Mouse (Mus musculus) regulatory T cell (primary cell): Measurements from ENCODE around the gene Gm20388.

Source experiments
- in situ Hi-C: fragments of 300-600 bp; cut with MboI, MseI; formaldehyde crosslinking; loops from one replicate; pipeline ENCODE4 v1.15.1; 2025; ENCODE audit warnings: high pct_unique_total_duplicates

Gm20388 gene

DNA sequence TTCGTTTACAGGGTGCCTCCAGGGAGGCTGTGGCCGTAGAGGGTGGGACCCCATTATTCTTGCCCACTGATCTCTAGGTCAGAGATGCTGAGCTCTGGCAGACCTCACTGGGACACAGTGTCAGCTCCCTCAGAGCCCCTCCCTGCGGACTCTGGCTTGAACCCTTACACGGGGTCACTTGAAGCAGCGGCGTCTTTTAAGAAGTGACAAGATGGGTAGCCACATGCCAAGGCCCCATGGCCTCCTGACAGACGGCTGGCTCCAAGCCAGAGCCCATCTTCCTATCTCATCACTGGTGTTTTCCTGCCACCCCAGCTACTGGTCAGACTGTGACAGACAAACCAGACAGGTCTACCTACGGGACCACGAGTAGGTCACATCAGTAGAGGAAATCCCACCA, 2288.6 kb downstream of the Gm20388 start:
- in situ Hi-C loops, result no loop called here

DNA sequence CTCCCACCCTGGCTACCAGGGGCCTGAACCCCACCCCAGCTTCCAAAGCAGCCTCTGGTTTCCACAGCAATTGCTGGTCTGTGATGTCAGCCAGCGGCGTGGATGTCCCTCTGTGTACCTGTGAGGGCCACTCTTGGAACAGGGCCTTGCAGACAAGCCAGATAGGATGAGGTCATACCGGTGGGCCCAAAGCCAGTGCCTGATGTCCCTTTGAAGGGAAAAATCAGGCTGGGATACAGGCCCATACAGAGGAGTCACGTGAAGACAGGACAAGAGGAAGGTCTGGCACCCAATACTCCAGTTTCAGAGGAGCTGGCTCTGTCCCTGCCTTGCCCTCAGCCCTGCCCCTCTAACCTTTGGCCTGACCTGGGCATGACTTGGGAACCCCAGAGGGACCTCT, 2289.2 kb downstream of the Gm20388 start:
- in situ Hi-C loops, result no loop called here

DNA sequence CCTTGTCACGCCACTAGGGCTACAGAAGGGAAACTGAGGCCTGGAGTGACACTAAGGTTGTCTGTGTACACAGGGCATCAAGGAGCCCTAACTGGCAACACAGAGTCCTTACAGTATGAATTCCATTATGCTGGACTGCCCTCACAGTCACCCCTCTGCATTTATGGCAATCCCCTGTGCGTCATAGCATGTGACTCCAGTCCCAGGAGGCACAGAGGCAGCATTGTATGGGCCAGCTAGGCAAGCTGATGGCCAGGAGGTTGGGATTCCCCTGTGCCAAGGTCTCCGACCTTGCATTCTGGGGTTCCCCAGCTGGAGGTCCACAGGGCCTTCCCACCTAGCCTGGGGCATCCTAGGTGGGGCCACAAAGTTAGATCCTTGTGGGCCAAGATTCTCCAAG, 2300.9 kb downstream of the Gm20388 start:
- in situ Hi-C loops, result no loop called here

DNA sequence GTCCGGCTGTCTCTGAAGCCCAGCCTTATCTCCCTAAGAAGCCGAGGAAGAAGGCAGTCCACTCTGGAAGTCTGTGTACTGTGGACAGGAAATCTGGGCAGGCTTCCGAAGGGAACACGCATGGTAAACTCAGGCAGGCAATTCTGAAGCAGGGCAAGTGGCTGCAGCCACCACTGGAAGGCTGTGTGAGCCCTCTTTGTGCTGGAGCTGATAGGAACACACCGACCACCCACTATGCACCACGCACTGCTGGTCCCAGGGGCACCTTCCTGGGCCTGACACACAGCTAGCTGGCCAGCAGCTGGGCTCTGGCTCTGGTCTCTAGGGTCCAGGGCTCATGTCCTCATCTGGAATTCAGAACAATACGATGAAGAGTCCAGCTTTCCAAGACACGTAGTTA, 2305.0 kb downstream of the Gm20388 start:
- in situ Hi-C loops, result no loop called here

DNA sequence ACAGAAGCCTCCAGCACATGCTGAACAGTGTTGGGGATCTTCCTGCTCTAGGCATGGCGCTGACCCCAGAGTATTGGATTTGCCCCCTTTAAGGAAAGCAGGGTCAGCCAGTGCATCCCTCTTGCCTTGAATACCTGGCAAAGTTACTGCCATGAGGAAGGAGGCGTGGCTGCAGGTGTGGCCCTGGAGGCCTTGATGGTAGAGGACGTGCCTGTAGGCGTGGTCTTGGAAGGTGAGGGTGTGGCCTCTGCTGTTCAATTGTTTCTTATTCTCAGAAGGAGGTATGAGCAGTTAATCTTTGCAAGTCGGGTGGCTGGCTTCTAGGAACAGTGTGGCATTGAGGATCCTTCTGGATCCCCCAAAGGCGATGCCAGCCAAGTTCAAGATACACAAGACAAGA, 2305.8 kb downstream of the Gm20388 start:
- in situ Hi-C loops, result no loop called here

DNA sequence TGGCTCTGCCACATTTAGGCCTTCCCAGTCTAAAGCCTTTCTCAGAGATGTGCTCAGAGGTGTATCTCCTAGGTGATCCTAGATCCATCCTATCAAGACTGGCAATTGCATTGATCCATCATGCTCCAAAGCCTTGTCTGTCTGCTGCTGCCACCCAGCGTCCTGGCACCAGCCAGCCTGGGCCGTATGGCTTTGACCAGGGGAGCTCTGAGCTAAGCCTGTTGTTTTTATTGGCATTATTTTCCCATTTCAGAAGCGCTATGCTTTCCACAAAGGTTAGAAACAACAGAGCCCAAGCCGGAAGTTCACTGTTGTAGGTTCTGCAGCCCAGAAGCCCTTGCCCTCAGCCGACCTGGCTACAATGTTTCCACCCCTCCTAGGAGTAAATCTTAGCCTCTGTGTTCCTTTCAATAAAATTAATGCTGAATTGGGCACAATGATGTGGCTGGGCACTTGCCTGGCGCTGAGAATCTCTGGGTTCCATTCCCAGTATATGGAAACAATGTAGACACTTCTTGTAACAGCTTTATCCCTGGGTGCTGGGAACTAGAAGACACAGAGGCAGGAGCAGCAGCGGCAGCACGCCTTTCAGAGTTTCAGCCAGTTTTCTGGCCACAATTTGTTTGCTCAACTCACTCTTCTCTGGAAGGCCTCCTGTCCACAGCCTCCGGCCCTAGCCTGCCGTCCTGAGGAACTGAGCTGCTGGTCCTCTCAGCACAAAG, 2307.0 kb downstream of the Gm20388 start:
- in situ Hi-C loops, result no loop called here

DNA sequence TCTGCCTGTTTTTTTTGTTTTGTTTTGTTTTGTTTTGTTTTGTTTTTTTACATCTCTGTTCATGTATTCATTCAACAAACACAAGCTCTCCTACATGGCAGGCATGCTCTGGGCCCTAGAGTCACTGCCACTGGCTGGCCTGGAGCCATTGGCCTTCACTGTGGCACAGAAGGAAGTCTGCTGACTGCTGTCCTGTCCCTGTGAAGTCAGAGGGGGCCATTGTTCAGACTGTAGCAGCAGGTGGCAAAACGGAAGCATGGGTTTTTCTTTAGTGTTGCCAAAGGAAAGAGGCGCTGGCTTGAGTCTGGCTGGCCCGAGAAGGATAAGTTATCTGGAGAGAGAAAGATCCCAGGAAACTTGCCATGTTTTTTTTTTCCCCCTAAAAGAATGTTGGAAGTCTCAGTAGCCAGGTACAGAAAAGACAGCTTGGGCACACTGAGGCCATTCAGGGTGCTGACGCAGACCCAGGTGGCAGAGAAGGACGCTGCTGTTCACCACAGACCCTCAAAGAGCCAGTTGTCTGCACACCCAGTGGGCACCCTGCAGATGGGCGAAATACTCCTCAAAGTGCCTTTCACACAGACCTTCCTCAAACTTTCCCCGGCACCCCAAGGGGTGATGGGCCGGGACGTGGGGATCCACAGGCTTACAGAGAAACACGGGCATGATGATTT, 2313.5 kb downstream of the Gm20388 start:
- in situ Hi-C loops, result no loop called here

DNA sequence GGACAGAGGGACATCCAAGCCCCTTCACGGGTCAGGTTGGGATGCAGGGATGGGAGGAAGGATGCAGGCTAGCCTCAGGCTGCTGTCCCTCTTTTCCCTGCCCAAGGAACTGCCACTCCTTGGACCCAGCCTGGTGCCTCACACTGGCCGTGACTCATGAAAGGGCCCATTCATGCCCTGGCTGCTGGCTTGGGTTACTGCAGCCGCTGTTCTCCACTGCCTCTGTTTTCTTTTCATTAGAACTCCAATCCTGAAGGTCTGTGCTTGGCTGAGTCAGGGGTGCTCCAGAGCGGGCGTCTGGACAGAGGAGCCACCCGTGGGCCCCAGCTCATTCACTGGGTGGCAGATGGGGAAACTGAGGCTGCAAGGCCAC, 2314.0 kb downstream of the Gm20388 start:
- in situ Hi-C loops, result no loop called here

DNA sequence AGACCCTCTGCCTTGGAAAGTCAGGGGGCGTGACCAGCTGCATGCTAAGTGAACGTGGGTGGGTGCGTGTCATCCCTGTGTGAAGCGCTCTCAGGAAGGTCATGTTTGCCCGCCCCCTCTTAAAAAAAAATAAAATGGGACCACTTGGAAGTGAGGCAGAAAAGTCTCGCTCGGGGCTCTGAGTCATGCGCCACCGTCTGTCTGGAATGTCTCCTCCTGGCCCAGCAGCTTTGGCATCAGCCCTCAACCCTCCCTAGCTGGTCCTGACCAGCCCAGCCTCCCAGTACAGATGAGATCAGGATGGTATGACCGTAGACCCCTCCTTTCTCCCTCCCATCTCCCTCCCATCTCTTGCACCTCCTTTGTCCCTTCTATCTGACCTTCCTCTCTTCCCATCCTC, 2314.8 kb downstream of the Gm20388 start:
- in situ Hi-C loops, result no loop called here

DNA sequence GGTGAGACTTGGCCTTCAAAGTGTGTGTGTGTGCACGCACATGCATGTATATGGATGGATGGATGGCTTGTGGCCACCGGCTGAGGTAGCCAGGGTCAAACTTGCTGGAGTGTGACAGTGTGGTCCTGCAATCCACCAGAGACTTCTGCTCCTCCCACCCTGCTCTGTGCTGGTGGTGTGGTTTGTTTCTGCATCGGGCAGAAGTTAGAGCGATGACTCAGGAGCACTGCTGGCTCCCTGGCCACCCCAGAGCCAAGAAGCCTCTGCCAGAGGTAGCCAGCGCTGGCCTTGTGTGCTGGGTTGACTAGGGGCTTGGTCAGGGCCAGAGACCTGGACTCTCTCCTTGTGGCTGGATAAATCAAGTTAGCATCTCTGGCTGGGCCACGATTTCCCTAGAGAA, 2316.7 kb downstream of the Gm20388 start:
- in situ Hi-C loops, result no loop called here

DNA sequence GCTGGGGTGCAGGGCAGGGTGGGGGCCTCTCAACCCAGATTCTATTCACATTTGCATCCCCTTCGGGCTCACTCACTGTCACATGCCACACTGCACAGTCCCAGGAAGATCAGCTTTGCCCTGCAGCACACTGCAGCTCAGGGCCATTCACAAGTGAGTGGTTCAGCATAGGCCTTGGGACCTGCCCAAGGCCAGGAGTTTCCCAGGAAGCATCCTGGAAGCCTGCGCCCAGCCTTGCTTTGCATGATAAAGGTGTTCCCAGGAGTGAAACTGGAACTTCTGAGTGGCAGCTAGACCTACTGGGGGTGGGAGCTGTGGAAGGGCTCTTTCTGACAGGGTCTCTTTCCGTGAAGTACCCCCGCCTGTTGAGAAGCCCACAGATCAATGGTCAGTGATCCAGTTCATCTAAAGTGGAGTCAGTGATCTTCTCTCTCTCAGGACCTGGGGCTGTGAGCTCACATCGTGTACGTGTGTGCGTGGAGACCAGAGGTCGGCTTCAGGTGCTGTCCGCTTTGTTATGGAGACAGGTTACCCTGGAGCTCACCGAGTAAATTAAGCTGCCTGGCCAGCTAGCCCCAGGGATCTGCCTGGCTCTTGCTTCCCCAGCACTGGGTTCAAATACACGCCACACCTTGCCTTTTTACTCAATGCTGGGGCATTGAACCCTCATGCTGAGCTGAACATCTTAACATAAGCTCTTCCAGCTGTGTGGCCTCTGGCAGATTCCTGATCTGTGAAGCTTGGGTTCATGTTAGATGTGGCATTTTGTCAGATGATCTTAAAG, 2318.3 kb downstream of the Gm20388 start:
- in situ Hi-C loops, result no loop called here

DNA sequence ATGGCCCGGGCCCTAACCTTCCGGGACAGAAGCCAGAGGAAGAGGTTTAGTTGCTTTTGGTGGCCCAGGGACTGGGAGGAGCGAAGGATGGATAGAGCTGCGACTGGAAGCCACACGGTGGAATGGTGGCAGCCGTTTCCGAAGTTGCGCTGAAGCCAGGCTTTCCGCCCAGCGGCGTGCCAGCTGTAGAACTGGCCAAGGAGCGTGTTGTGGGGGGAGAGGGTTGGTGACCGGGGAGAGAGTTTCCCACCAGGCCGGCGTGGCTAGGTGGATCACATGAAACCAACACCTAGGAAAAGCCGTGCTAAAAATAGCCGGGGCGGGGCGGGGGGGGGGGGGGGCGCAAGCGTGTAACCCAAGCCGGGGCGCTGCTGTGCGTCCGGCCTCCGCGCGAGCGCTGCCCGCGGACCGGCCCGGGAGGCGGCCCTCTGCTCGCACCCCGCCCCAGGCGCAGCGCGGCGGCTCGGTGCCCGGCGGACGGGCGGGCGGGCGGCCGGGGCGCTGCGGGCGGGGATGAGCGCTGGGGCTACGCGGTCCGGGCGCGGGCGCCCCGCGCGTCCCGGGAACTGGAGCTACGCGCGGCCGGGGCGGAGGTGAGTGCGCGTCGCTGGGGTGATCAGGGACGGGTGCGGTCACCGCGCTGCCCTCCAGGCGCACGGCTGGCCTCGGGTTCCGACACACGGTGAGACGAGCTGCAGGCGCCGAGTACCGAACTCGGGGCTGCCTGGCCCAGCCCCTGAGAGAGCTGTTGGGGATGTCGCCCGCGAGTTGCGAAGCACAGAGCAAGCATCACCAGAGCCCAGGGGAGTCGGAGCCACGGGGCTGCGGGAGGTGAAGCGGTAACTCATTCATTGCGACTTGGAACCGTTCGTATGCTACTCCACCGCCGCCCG, 2319.4 kb downstream of the Gm20388 start:
- in situ Hi-C loops, result no loop called here

DNA sequence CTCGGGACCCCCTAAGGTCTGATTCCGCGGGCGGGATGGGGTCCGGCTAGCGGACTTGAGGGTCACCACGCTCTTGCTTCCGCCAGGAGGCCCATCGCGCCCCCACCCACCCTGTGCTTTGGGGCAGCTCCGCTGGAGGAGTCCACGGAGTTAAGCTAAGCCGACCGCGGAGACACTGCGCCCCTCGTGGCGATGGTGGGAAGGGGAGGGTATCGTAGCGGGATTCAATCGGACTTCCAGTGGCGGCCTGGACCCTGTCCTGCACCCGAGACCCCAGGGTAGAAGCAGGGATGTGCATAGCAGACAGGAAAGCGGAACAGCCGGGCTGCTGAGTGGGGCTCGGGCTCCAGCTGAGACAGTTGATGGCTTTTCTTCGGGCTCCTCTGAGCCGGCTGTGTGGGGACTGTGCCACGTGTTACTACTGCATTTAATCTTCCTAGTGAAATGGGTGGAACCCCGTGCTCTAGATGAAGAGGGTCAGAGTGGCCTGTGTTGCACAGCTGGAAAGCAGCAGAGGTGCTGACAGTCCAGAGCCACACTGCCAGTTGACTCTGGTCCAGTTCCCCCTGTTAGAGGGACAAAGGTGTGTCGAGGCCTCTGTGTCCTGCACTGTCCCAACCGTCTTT, 2320.2 kb downstream of the Gm20388 start:
- in situ Hi-C loops, result no loop called here

DNA sequence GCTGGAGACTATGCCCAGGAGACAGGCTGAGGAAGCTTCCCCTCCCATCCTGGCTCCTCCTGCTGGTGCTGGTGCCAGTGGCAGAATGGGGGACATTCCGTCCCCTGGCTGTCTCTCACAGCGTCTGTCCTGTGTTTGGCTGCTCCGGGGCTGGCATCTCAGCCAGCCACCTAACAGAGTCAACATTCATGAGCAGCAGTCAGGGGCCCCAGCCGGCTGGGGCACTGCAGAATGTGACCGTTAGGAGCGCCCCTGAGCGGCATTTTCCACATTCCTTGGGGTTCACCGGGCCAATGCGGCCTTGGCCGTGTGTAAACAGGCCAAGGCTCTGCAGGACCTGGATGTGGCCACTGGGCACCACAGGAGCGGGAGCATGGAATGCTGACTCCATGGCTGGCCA, 2323.4 kb downstream of the Gm20388 start:
- in situ Hi-C loops, result no loop called here

DNA sequence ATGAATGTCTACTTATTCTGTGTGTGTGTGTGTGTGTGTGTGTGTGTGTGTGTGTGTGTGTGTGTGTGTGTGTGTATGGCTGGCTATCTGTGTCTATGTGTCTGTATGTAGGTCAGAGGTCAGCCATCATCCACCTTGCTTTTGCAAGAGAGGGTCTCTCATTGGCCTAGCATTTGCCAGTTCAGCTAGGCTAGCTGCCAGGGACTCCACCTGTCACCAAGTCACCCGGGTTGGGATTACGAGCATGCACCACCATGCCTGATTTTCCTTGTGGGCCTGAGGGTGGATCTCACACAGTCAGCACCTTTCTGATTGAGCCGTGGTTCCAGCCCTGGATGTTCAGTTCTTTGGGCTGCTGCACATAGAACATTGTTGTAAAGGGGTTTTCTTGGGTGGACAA, 2325.9 kb downstream of the Gm20388 start:
- in situ Hi-C loops, result no loop called here

DNA sequence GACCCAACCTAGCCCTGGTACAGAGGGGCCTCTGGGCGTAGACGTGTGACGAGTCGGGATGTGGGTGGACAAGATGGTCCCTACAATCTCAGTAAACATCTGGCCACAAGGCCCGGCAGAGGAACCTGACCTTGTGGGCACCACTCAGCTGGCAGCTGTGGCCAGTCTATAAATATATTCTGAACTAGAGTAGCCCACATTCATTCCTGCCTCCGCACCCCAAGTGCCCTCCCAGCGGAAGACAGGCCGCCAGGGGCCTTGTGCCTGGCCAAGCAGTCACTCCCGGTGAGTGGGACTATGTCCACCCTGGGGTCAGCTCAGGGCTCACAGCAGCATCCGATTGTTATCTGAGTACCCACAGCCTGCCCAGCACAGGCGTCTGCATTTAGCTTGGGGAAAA, 2327.6 kb downstream of the Gm20388 start:
- in situ Hi-C loops, result no loop called here

DNA sequence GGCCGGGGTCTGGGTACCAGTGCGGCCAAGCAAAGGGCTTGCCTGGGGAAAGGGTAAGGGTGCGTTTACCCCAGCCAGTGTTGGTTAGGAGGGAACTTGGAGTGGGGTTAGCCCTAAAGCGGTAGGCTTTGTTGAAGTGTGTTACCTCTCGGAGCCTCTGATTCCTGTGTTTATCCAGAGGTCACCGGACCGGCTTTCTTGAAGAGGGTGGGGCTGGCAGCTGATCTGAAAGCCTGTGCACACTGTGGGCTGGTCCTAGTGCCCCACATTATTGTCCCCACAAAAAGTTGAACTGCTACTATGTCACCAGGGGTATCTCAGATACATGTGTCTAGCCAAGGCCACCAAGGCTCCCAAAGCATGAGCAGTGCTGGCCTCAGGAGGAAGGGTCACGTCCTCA, 2328.1 kb downstream of the Gm20388 start:
- in situ Hi-C loops, result no loop called here

DNA sequence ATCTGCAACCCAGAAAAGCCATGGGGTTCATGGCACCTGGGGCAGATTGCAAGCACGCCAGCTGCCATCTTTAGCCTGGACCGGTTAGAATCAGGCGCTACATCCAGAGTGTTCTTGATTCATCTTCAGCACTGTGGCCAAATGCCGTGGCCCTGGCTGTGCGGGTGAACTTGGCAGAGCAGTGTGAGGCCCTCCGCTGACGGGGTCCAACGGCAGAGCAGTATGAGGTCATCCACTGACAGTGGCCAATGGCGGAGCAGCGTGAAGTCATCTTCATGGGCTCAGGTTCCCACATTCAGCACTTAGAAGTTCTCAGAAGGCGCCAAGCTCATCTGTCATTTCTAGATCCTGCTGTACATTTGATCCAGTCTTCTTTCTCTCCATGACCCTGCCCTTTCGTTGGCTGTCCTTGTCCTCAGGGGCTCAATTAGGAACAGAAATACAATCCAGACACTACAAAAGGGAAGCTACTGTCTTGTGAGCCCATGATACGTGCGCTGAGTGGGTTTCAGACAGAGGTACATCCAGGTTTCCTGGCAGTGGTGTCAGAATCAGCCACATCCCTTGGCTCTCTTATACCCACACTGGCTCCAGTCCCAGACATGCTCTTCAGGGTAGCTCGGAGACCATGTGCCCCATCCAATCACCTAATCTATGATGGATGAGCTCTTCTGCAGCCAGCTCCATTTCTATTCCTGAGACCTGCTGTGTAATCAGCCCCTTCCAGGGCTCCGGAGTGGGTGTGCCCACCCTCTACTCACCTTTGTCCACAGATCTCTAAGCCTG, 2329.8 kb downstream of the Gm20388 start:
- in situ Hi-C loops, result no loop called here

DNA sequence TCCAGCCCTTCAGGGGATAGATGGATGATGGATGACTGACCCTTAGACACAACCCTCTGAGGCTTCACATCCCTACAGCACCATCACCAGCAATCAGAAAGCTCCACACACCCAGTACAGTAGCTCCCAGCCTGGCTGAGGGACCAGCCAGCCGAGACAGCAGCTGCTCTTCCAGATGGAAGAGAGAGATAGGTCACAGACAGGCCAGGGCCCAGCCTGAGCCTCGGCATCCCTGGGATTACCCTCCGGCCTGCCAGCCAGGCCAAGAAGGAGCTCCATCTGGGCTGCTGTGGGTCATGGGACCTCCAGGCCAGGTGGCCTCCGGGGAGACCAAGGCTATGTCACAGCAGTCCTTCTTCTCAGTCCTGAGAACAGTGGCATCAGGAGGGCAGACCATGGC, 2332.7 kb downstream of the Gm20388 start:
- in situ Hi-C loops, result no loop called here

DNA sequence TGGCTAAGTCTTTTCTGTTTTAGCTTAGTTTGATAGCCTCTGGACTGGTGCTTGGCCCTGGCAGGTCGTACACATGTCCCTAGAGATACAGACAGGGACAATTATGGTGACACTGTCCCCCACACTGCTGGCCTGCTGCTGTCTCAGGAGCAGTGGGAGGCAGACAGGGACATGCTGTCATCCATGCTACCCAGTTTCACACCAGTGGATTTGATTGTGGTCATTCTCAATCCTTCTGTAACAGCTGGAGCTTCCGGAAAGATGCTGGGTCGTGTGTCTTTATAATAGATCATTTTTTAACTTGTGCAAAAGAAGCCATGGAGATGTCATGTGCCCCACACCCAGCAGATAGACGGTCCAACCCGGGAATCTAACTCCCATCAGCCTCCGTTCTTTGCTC, 2334.5 kb downstream of the Gm20388 start:
- in situ Hi-C loops, result no loop called here
